Mouse (Mus musculus) natural killer cell, adult 2 months (primary cell): ENCODE results near the gene Sh3rf3.

Source experiments
- DNase-seq, 2 experiments: peaks; one replicate each; pipeline ENCODE4 v3.0.0; 2022; ENCODE audit warnings: low spot score in 2 of 2

Gene Sh3rf3

GRCm38 (mm10) chr10:58854548-58855198 lies 41.5 kb downstream of the Sh3rf3 start:
- DNase-seq, result no peak

DNA sequence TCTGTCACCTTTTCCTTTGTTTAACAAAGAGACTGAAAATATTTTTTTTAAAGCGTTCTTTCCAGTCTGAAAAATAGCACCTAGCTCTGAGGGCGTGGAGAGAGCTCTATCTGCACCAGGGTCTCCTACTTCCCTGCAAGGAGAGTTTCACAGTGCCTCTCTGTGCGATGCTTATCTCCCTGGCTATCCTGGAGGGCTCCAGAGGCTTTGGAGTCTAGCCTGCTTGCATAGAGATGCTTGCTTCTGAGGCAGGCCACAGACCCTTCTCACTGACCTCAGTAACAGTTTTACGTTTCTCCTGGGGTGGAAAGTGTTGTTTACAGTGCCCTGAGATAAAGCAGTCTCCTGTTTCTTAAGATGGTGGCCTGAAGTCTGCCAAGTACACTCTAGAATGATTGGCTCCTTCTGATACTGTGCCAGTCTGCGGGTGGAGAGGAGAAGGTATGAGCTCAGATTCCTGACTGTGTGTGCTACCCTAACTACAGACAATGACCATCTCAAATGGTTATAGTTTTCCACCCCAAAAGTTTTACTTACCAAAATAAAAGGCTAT lies 42.1 kb downstream of the Sh3rf3 start:
- no peak for DNase-seq

- DNase-seq, result no peak
Measured at GRCm38 (mm10) chr10:58855814-58856213, 42.7 kb downstream of the Sh3rf3 start.

DNA sequence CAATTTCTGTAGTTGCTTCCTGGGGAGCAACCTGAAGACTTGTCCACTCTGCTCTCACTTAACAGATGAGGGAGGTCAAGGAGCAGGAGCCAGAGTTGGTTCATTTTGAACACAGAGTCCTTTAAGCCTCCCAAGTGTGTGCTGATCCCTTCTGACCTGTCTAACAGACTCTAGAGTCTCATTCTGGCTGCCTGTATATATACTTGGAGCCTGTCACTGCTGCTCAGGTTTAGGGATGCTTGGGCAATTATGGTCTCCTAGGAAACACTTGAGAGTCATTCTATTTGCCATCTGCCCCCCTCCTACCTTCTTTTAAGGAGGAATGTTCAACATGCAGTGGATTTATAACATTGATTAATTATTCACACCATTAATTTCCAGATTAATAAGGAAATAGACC lies 43.6 kb downstream of the Sh3rf3 start:
- no peak for DNase-seq

DNA sequence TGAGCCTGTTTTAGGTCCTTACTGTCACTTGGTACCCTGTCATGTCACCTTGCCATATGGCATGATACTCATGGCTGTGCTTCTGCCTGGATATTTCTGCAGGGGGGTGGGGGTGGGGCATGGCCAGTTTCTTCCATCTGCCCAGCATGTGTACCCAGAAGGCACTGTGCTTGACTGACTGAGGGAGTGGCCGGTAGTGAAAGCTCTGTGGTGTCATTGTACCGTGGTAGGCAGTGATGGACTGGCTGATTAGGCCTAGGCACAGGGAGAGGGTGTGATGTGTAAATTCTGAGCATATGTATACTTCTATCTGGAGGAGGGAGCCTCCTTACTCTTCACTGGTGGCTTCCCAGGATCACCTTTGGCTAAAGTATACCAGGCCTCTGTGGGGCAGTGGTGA lies 51.6 kb downstream of the Sh3rf3 start:
- DNase-seq, result no peak

DNA sequence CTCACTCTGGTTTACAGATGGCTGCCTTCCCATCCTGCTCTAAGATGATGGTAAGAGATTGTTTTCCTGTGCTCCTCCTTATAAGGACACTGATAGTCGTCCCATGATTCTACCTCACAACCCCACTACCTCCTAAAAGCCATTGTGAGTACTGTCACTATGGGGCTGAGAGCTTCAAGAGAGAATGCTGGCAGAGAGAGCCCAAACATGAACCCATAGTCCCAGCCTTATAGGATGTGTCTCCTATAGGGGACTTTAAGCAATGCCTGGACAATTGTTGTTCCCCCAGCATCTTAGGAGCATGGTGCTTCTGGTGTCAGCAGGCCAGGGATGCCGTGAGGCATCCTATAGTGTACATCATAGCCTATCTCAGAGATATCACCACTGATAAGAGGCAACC lies 54.4 kb downstream of the Sh3rf3 start:
- no peak for DNase-seq

DNA sequence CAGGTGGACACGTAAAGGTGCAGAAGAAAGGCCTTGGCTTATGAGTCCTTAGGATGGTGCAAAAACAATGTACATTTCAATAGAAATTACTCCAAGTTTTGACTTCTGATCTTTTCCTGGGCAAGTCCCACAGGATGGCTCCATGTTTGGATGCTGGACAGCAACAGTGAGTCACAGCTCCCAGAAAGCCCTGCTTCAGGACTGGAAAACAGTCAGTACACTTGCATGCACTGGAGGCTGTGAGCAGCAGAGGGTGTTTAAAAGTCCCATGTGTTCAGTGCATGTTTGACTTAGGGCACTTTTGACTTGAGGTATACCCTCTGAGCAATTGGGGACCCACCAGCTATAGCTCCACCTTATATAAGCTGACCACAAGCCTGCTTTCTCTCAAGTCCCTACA lies 56.7 kb downstream of the Sh3rf3 start:
- DNase-seq, result no peak

DNA sequence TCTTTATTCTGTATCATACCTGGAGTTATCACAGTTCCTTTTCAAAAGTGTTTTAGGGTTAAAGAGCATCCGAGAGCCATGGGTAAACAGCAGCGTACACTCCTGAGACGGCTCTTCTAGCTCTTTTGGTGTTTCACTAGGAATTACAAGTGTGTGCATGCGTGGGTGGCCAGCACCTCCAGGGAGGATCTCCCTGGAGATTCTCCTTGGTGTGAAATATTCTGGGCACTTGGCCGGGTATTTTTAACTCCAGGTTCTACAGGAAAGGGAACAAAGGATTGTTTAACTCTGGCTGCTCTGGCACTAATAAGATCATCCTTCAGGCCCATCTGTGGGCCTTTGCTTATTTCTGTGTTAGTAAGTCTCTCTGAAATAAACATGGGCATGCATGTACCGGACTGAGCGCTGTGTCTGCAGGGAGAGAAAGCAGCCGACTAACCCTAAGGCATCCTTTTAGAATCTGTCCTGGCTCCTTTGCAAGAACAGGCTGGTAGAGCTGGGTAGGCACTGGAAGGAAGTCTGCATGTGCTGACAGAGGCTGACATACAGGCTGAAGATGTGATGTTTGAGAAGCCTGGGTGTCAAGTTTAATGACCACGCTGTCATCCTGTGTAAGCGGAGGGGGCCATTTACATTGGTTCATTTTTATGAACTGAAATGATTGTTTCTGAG lies 58.1 kb downstream of the Sh3rf3 start:
- no peak for DNase-seq

GRCm38 (mm10) chr10:58871821-58872577 lies 58.8 kb downstream of the Sh3rf3 start:
- no peak for DNase-seq

GRCm38 (mm10) chr10:58877835-58878234 lies 64.7 kb downstream of the Sh3rf3 start:
- DNase-seq, result no peak

DNA sequence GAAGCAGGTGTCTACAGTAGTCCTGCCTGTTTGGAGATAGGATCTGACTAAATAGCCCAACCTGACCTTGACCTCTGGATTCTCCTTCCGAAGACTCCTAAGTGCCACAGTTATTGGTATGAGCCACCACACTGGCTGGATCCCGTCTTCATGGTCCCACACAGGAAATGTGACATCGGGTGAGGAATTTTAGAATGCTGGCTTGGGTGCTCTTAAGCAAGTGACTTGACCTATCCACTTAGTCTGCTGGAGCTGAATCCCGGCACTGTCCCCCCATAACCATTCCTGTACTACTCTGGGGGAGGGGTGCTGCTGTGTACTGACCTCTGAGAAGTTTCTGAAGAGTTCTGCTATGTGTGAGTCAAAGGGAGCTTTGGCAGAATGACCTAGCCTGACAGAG lies 65.5 kb downstream of the Sh3rf3 start:
- DNase-seq, result no peak

DNA sequence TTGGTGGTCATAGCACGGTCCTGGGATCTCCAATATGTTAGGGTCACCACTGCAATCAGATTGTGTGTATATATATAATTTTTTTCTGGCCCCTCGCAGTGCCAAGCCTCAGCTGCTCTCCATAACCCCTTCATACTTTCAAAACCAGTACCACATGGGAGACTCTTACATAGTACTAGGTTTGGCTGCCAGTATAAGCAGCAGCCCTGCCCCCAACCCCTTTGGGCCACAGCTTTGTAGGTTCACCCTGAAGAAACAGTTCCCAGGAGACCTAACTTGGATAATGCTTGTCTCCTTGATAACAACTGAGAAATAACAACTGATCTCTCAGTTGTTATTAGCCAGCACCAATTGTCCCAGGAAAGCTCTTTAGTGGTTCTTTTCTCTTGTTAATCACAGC lies 69.6 kb downstream of the Sh3rf3 start:
- DNase-seq, result no peak

- no peak for DNase-seq
Measured at GRCm38 (mm10) chr10:58885351-58885750, 72.2 kb downstream of the Sh3rf3 start.

DNA sequence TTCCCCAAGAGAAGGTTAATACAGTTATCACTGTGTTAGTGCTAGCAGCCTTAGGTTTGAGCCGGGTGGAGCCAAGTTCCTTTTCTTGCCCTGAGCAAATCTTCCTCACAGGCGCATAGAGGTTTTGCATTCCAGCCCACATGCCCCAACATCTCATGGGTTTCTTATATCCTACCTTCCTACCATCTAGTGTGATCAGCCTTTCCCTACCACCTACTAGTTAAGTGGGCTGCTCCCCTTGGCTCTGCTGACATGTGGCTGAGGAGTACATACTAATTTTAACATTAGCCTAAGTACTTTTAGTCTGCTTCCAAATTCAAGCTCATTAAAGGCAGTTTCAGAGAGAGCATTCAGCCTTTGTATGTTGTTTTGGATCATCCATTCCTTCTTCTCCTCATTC lies 72.7 kb downstream of the Sh3rf3 start:
- DNase-seq, result no peak

DNA sequence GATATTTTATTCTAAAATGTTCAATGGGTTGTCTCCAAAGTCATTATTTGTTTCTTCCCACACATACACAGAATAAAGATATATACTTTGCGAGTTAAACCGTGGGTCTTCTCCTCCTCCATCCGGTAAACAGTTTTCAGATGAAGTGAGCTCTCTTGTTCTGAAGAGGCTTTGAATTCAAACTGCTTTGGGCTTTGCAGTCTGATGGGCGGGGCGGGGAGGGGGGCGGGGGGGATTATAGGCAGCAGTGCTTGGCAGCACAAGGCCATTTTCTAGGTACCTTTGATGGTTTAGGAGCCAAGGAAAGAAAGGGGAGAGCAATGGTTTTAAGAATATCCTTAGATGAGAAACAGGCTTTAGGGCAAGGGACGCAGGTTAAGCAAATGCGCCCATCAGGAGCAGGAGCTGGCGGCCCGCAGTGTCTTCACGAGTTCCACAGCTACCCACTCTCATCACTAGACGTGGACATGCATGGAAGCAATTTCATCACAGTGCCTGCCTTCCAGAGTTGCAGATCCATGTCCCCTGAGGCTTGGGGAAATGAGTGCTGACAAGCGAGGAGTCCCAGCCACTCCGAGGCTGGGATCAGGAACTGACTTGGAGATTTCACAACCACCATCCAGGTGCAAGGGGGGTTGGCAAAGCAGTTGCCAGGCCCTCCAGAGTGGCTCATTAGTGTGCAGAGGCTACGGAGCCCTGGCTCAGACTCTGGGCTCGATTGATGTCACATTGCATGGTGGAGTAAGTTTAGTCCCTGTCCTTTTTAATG lies 77.7 kb downstream of the Sh3rf3 start:
- DNase-seq, result no peak

GRCm38 (mm10) chr10:58895431-58895830 lies 82.3 kb downstream of the Sh3rf3 start:
- DNase-seq, result no peak

GRCm38 (mm10) chr10:58897009-58897543 lies 83.9 kb downstream of the Sh3rf3 start:
- no peak for DNase-seq

GRCm38 (mm10) chr10:58905253-58905652 lies 92.1 kb downstream of the Sh3rf3 start:
- DNase-seq, result no peak

DNA sequence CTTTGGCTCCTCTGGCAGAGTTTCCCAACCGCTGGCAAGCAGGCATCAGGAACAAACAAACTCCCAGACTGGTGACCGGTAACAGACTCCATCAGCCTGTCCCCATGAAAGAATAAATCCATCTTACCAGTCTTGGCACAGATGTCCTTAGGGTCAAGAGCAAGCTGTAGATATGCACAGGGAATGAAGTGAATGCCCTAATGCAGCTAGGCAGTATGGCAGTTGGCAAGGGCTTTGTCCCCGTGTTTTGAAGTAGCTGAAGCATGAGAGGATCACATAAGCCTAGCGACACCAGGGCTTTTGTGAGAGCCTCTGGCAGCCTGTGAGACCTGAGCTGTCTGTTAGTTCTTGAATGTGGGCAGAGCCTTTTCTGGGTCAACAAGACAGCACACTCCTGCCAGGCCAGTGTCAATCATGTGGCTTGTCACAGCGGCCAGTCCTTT lies 93.9 kb downstream of the Sh3rf3 start:
- no peak for DNase-seq

GRCm38 (mm10) chr10:58908451-58908850 lies 95.3 kb downstream of the Sh3rf3 start:
- DNase-seq, result no peak
